Mouse (Mus musculus) limb, embryonic 11.5 days (tissue): ENCODE measurements around the gene Gja6. TPM values are rescaled to one million over a fixed set of nuclear protein-coding genes. Genes with fewer than 3 reads are reported as not detected.

Experiments used
- ATAC-seq: fragments of 200-750 bp; cut with Nextera tagmentation; 2 replicates; pipeline ENCODE4 v1.8.0; 2017; ENCODE audit warnings: low read depth; ENCODE audit not compliant: insufficient number of reproducible peaks, low FRiP score, low TSS enrichment
- DNase-seq: peaks from one replicate; pipeline ENCODE4 v3.0.0-alpha.2; 2015; ENCODE audit warnings: low spot score
- H3K27ac ChIP-seq: fragments of 300-500 bp; sonication (generic); replicated peaks from 2 replicates; pipeline ENCODE4 v1.5.1; 2014; ENCODE audit warnings: low read depth, mild to moderate bottlenecking, low read length
- H3K27me3 ChIP-seq: fragments of 300-500 bp; sonication (generic); 2 replicates; pipeline ENCODE4 v1.6.1; 2014; ENCODE audit warnings: mild to moderate bottlenecking, low read length, mixed read lengths; ENCODE audit not compliant: control insufficient read depth, insufficient read depth
- H3K36me3 ChIP-seq: fragments of 300-500 bp; sonication (generic); 2 replicates; pipeline ENCODE4 v1.6.1; 2014; ENCODE audit warnings: mild to moderate bottlenecking, low read length, moderate library complexity, mixed read lengths; ENCODE audit not compliant: control insufficient read depth, insufficient read depth
- H3K4me1 ChIP-seq: fragments of 300-500 bp; sonication (generic); 2 replicates; pipeline ENCODE4 v1.6.1; 2014; ENCODE audit warnings: low read length, mixed read lengths; ENCODE audit not compliant: control insufficient read depth, insufficient read depth
- H3K4me2 ChIP-seq: fragments of 300-500 bp; sonication (generic); 2 replicates; pipeline ENCODE4 v1.6.1; 2014; ENCODE audit warnings: low read depth, mild to moderate bottlenecking, moderate library complexity; ENCODE audit not compliant: severe bottlenecking
- H3K4me3 ChIP-seq: fragments of 300-500 bp; sonication (generic); 2 replicates; pipeline ENCODE4 v1.5.1; 2014; ENCODE audit warnings: low read depth, low read length
- H3K9ac ChIP-seq: fragments of 300-500 bp; sonication (generic); 2 replicates; pipeline ENCODE4 v1.6.1; 2014; ENCODE audit warnings: mild to moderate bottlenecking, low read length
- H3K9me3 ChIP-seq: fragments of 300-500 bp; sonication (generic); 2 replicates; pipeline ENCODE4 v1.6.1; 2016; ENCODE audit warnings: low read length; ENCODE audit not compliant: control insufficient read depth
- WGBS: fragments of 180-500 bp; shearing (Covaris S2); extraction: QIAGEN DNeasy Blood & Tissue Kit; methylation state at CpG from one replicate; pipeline ENCODE4 v1.1.7; 2014; 5-methylcytosine and 5-hydroxymethylcytosine counted together
- polyA plus RNA-seq: library from polyadenylated mRNA; unstranded; fragments of >200 nt; fragmentation: Nextera tagmentation; extraction: Ambion mirVana; gene quantifications from 2 replicates; pipeline ENCODE4 v1.2.1, GENCODE M21; 2014

The Gja6 gene
- polyA plus RNA-seq = 0.07 TPM in 1 of 2 replicates, not detected in the other

DNA sequence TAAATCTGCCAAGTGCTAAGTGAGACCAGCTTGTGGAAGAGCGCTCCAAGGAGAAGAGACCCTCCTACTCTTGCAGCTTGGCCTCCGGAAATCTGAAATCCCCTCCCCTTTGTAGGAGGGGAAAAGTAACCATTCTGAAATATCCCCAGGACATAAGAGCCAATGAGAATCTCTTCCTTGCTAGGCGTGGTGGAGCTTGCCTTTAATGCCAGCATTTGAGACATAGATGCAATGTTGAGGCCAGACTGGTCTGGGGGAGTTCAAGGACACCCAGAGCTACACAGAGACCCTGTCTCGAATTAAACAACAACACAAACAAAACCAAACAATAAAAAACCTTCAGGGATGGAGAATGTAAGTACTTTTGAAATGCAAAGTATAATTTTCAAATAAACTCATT is at the start of gene Gja6:
Gene Gja6 (minus strand): TSS at position 101 of the 400 bp plus-strand sequence.
- DNase-seq (no peak), ATAC-seq (no peak)
- H3K36me3 ChIP-seq = no peaks in the 10 kb centered on the region
- H3K4me2 ChIP-seq = no peak within 1 kb of the TSS
- H3K9ac ChIP-seq = no peak within 1 kb of the TSS
- H3K27ac ChIP-seq = no peak within 1 kb of the TSS
- no peaks in the 10 kb centered on the region for H3K9me3 ChIP-seq
- peaks cover 2% of the 10 kb centered on the region; the same call in 1 of the 2 replicates for H3K27me3 ChIP-seq
- H3K4me3 ChIP-seq = no peak within 1 kb of the TSS
- no peaks in the 10 kb centered on the region for H3K4me1 ChIP-seq
- 71% methylated on average over 4 of the region's 4 CpGs for WGBS

DNA sequence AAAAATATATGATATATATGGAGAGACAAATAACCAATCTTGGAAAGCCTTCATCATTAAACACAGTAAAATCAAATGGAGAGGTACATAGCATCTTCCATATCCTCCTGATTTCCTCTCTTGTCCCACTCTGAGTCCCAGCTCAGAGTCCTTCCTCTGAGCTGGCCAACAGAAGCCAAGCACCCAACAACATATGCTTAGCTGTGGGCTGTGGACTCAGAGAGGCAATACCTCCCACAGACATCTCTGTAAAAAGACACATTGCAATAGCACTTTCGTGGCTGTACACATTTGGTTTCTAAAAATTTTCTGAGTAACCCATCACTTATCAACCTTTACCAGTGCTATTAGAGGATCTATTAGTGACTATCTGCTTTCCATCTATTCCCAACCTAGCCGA is 42.7 kb upstream of the Gja6 start:
- 86% methylated on average over 2 of the region's 2 CpGs for WGBS
- ATAC-seq (no peak), DNase-seq (no peak)
- Histone ChIP-seq H3K36me3 (no peaks in the 10 kb centered on the region), H3K4me1 (no peaks in the 10 kb centered on the region), H3K4me3 (no peak overlapping the region), H3K27ac (no peak overlapping the region), H3K9ac (no peak overlapping the region), H3K4me2 (no peak overlapping the region), H3K9me3 (no peaks in the 10 kb centered on the region), H3K27me3 (peaks cover 2% of the 10 kb centered on the region; the same call in 1 of the 2 replicates)

DNA sequence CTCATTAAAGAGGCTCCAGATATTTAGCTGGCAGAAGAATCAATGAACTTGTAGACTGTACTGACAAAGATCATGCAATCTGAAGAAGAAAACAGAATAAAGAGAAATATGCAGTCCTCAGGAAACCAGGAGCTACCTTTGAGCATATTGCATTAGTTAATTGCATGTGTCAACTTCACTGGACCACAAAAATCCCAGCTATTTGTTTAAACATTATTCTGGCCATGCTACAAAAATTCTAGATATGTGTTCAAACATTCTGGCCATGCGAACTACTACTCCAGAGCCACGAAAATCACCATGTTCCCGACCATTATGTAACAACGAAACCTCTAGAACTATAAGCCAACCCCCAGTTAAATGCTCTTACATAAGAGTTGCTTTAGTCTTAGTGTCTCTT is 37.9 kb upstream of the Gja6 start:
- no peak overlapping the region for H3K9ac ChIP-seq
- H3K4me3 ChIP-seq = no peak overlapping the region
- no peak for DNase-seq
- H3K4me1 ChIP-seq = no peaks in the 10 kb centered on the region
- no peak overlapping the region for H3K27ac ChIP-seq
- H3K9me3 ChIP-seq = no peaks in the 10 kb centered on the region
- no peaks in the 10 kb centered on the region; the same call in 1 of the 2 replicates for H3K27me3 ChIP-seq
- no peak for ATAC-seq
- WGBS = 86% methylated on average over 4 of the region's 4 CpGs
- H3K4me2 ChIP-seq = no peak overlapping the region
- H3K36me3 ChIP-seq = no peaks in the 10 kb centered on the region

DNA sequence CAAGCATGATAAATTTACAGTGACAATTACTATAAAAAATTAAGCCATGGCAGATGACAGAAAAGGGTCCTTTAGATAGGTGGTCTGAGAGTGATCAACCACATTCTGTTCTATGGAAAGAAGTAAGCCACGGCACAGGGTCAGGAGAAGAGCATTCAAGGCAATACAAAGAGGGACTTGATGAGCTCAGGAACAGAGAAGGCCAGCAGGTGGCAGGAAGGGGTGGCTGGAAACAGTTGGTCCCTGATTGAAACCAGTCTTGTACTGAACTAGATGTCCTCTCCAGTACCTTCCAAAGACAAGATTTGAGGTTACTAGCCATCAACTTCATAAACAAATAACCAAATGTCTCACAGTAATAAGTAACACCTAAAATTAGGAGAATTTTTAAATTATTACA is 28.7 kb upstream of the Gja6 start:
- H3K9me3 ChIP-seq = no peaks in the 10 kb centered on the region
- 74% methylated on average over 1 of the region's 1 CpGs for WGBS
- no peak overlapping the region for H3K4me2 ChIP-seq
- H3K27me3 ChIP-seq = no peaks in the 10 kb centered on the region
- ATAC-seq (no peak), DNase-seq (no peak)
- no peaks in the 10 kb centered on the region for H3K4me1 ChIP-seq
- no peak overlapping the region for H3K27ac ChIP-seq
- no peak overlapping the region for H3K4me3 ChIP-seq
- H3K9ac ChIP-seq = no peak overlapping the region
- H3K36me3 ChIP-seq = no peaks in the 10 kb centered on the region

DNA sequence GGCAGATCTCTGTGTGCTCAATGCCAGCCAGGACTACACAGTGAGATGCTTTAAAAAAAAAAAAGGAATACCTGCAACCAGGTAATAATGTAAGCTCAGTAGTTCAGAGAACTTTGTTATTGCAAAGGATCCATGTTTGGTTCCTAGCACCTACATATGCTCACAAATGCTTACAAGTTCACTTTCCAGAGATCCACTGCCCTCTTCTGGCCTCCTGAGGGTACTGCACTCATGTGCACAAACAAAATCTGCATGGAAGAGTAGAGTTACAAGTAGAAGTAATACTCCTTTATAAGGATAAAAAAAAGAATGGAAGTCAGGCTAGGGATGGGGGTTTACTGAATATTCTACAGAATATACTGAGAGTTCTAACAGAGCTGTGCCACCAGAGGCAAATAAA is 23.8 kb upstream of the Gja6 start:
- ATAC-seq (no peak), DNase-seq (no peak)
- H3K9ac ChIP-seq = no peak overlapping the region
- H3K27ac ChIP-seq = no peak overlapping the region
- no peak overlapping the region for H3K4me3 ChIP-seq
- H3K4me1 ChIP-seq = no peaks in the 10 kb centered on the region
- no peaks in the 10 kb centered on the region for H3K36me3 ChIP-seq
- H3K9me3 ChIP-seq = no peaks in the 10 kb centered on the region
- H3K4me2 ChIP-seq = no peak overlapping the region
- no peaks in the 10 kb centered on the region for H3K27me3 ChIP-seq

DNA sequence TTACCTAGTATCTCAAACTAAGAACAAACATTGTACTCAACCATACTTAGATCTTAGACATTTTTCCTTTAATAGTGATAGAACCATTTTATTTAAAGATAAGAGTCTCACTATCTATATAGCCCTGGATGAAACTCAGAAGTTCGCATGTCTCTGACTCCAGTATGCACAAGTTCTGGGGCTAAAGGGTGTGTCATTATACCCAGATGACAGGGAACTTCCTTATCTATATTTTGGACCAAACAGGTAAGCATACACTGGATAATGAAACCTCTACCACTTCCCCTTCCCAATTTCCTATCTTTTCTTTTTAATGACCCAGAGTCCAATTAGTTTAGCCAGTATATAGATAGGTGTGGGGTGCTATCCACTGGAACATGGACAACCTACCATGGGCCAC is 22.0 kb upstream of the Gja6 start:
- no peak overlapping the region for H3K27ac ChIP-seq
- no peaks in the 10 kb centered on the region for H3K36me3 ChIP-seq
- no peak overlapping the region for H3K4me3 ChIP-seq
- 92% methylated on average over 1 of the region's 1 CpGs for WGBS
- no peaks in the 10 kb centered on the region for H3K4me1 ChIP-seq
- H3K9me3 ChIP-seq = no peaks in the 10 kb centered on the region
- ATAC-seq = no peak
- no peak overlapping the region for H3K9ac ChIP-seq
- DNase-seq = no peak
- H3K4me2 ChIP-seq = no peak overlapping the region
- H3K27me3 ChIP-seq = no peaks in the 10 kb centered on the region

DNA sequence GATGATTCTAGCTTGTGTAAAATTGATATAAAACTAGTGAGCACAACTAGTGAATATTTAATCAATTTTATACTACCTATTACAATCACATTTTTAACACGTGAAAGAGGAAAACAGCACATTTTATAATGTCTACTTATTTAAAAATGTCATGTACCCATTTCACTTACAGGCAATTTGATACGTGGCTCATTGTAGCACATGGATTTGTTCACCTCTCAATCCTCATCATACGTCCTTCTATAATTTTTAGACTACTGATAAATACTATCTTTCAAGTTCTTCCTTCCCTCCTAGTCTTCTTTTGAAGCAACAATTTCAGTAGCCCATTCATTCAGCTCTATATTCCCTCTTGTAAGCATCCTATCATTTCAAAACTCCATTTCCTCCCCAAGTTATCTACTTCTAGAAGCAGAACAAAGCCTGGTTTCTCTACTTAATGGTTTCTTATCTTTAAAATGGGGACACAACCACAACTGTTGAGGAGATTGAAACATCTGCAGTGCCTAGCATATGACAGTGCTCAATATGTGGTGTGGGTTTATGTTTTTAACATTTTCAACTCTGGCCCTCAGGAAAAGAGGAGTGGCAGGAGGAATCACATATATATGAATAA is 12.3 kb upstream of the Gja6 start:
- Histone ChIP-seq H3K4me2 (no peak overlapping the region), H3K9me3 (no peaks in the 10 kb centered on the region), H3K27ac (no peak overlapping the region), H3K4me1 (no peaks in the 10 kb centered on the region), H3K4me3 (no peak overlapping the region), H3K27me3 (0 out of 2 replicates have a peak, but pooled peaks cover 2% of the 10 kb centered on the region), H3K9ac (no peak overlapping the region), H3K36me3 (no peaks in the 10 kb centered on the region)
- ATAC-seq (no peak), DNase-seq (no peak)
- 84% methylated on average over 3 of the region's 3 CpGs for WGBS

DNA sequence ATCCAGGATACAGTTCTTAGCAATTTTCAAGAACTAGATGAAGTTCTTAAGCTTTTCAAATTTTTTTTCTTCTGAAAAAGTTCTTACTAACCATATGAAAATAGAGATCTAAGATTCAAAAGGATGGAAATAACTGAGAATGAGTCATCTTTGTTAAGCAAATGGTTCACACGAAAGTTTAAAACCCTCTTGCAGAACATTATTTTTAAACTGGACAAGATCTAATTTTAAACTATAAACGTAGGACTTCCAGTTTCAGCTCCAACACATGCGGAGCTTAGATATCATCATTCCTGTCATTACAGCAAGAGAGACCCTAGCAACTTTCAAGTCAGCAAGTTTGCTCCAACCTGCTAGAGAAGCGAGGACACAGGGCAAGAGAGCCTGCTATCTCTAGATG is 375 bp downstream of the Gja6 start:
- H3K9ac ChIP-seq = no peak overlapping the region
- no peak overlapping the region for H3K4me3 ChIP-seq
- H3K4me2 ChIP-seq = no peak overlapping the region
- peaks cover 3% of the 10 kb centered on the region; the same call in 1 of the 2 replicates for H3K27me3 ChIP-seq
- 86% methylated on average over 4 of the region's 4 CpGs for WGBS
- DNase-seq (no peak), ATAC-seq (no peak)
- no peaks in the 10 kb centered on the region for H3K36me3 ChIP-seq
- no peak overlapping the region for H3K27ac ChIP-seq
- no peaks in the 10 kb centered on the region for H3K9me3 ChIP-seq
- H3K4me1 ChIP-seq = no peaks in the 10 kb centered on the region

DNA sequence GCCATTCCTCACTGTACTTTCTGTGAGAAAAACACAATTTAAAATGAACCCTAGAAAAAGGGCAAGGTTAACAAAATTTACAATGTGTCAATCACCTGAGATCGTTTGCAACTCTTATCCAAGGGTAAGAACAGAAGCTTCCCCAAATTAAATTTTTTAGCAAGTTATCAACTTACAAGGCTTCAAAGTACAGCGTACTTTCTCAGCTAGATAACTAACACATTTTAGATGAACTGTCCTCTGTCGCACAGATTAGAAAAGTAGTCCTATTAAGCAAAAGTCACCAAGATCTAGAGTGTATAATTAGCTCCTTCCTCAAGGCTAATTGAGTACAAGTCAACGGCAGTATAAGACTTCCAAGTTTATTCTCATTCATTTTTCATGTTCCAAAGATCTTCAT is 939 bp downstream of the Gja6 start:
- Histone ChIP-seq H3K4me1 (no peaks in the 10 kb centered on the region), H3K4me3 (no peak overlapping the region)
- WGBS = 65% methylated on average over 4 of the region's 4 CpGs

More for the DNA sequence above, 939 bp downstream of the Gja6 start:
- Histone ChIP-seq H3K9ac (no peak overlapping the region), H3K4me2 (no peak overlapping the region), H3K27ac (no peak overlapping the region), H3K27me3 (peaks cover 6% of the 10 kb centered on the region; the same call in 1 of the 2 replicates), H3K9me3 (no peaks in the 10 kb centered on the region), H3K36me3 (no peaks in the 10 kb centered on the region)
- ATAC-seq (no peak), DNase-seq (no peak)
